Mouse (Mus musculus) cortical plate, adult 2 months (tissue): ENCODE results near the gene Gm9945. TPM values are rescaled to one million over a fixed set of nuclear protein-coding genes. Genes with fewer than 3 reads are reported as not detected.

Experiments used
- H3K27ac ChIP-seq: fragments of 200-500 bp; 2 replicates; pipeline ENCODE4 v1.5.1; 2012; ENCODE audit warnings: low read length, control low read depth, inconsistent platforms; ENCODE audit not compliant: insufficient read depth
- H3K4me1 ChIP-seq: fragments of 200-500 bp; 2 replicates; pipeline ENCODE4 v1.6.1; 2011; ENCODE audit warnings: low read length; ENCODE audit not compliant: control insufficient read depth, insufficient read depth
- H3K4me3 ChIP-seq: fragments of 200-500 bp; 2 replicates; pipeline ENCODE4 v1.5.1; 2011; ENCODE audit warnings: mild to moderate bottlenecking, low read length, control low read depth; ENCODE audit not compliant: insufficient read depth
- CTCF ChIP-seq: fragments of 200-500 bp; IDR thresholded peaks from 2 replicates; pipeline ENCODE4 v1.5.1; 2011; ENCODE audit warnings: mild to moderate bottlenecking, control low read depth, low read length; ENCODE audit not compliant: insufficient read depth; ENCODE audit errors: extremely low read depth
- POLR2A ChIP-seq: fragments of 200-500 bp; IDR thresholded peaks from 2 replicates; pipeline ENCODE4 v1.6.1; 2011; ENCODE audit warnings: mild to moderate bottlenecking, low read length, control low read depth; ENCODE audit not compliant: insufficient read depth; ENCODE audit errors: extremely low read depth
- polyA plus RNA-seq: library from polyadenylated mRNA; depleted of rRNA; stranded (reverse); fragments of >200 nt; gene quantifications from 2 replicates; pipeline ENCODE4 v1.2.3, GENCODE M21; 2012

The Gm9945 gene
- polyA plus RNA-seq, 1 experiment, result 0.48 TPM

- H3K4me1 ChIP-seq, result no peaks in the 10 kb centered on the region
Observed at GRCm38 (mm10) chr11:53489421-53489820, 9.5 kb downstream of the Gm9945 start.

GRCm38 (mm10) chr11:53491954-53492401 is 12.0 kb downstream of the Gm9945 start:
- peak overlapping the region; percentile 28 for H3K27ac ChIP-seq
- no peak overlapping the region for H3K4me3 ChIP-seq
- TF ChIP-seq CTCF (no peak), POLR2A (no peak)
- H3K4me1 ChIP-seq, result 0 out of 2 replicates have a peak, but pooled peaks cover 1% of the 10 kb centered on the region

More at GRCm38 (mm10) chr11:53489421-53489820, 9.5 kb downstream of the Gm9945 start:
- no peak overlapping the region for H3K27ac ChIP-seq
- no peak overlapping the region for H3K4me3 ChIP-seq
- TF ChIP-seq CTCF, result no peak
- no peak for TF ChIP-seq POLR2A

- 0 out of 2 replicates have a peak, but pooled peaks cover 1% of the 10 kb centered on the region for H3K4me1 ChIP-seq
- H3K27ac ChIP-seq, result 0 out of 2 replicates have a peak overlapping the region, but pooled peaks have one; percentile 32
- no peak overlapping the region for H3K4me3 ChIP-seq
- TF ChIP-seq POLR2A, result no peak
- TF ChIP-seq CTCF, result no peak
Observed at GRCm38 (mm10) chr11:53493243-53493955, 13.4 kb downstream of the Gm9945 start.

- Histone ChIP-seq H3K4me3 (no peak overlapping the region), H3K27ac (peak overlapping the region; percentile 95), H3K4me1 (0 out of 2 replicates have a peak, but pooled peaks cover 1% of the 10 kb centered on the region)
- TF ChIP-seq CTCF (no peak), POLR2A (no peak)
Observed at GRCm38 (mm10) chr11:53495417-53495816, 15.5 kb downstream of the Gm9945 start.

- Histone ChIP-seq H3K4me3 (no peak overlapping the region), H3K4me1 (0 out of 2 replicates have a peak, but pooled peaks cover 1% of the 10 kb centered on the region), H3K27ac (peak overlapping the region; percentile 25; the same call in 1 of the 2 replicates)
- no peak for TF ChIP-seq POLR2A
- no peak for TF ChIP-seq CTCF
Observed at GRCm38 (mm10) chr11:53496946-53497345, 17.0 kb downstream of the Gm9945 start.

DNA sequence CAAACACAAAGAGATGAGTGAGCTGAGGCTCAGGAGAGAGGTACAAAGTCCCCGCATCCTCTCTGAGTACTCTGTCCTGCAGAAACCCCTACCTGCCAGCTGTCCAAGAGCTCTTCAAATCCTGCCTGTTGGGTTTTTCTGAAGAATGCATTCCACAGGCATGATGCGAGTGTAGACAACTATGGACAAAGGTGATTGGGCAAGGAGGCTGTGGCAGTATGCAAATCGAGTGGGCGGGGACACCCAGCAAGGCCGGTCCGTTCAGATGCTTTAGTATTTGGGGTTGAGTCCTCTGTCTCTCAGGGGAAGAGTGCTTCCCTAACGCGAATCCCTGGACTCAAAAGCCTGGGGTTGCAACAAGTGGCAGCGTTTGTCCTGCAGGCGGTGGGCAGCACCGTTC is 20.6 kb downstream of the Gm9945 start:
- H3K4me3 ChIP-seq, result no peak overlapping the region
- TF ChIP-seq POLR2A (no peak), CTCF (no peak)
- peaks cover 6% of the 10 kb centered on the region; the same call in 1 of the 2 replicates for H3K4me1 ChIP-seq
- H3K27ac ChIP-seq, result no peak overlapping the region

GRCm38 (mm10) chr11:53502039-53502765 is 22.2 kb downstream of the Gm9945 start:
- H3K4me1 ChIP-seq, result peaks cover 4% of the 10 kb centered on the region; the same call in 1 of the 2 replicates

GRCm38 (mm10) chr11:53503738-53504137 is 23.8 kb downstream of the Gm9945 start:
- Histone ChIP-seq H3K4me1 (peaks cover 4% of the 10 kb centered on the region; the same call in 1 of the 2 replicates), H3K27ac (no peak overlapping the region), H3K4me3 (no peak overlapping the region)
- TF ChIP-seq POLR2A, result no peak
- no peak for TF ChIP-seq CTCF

More at GRCm38 (mm10) chr11:53502039-53502765, 22.2 kb downstream of the Gm9945 start:
- Histone ChIP-seq H3K4me3 (no peak overlapping the region), H3K27ac (no peak overlapping the region)
- peak; percentile 32; the same call in 1 of the 2 replicates for TF ChIP-seq CTCF
- no peak for TF ChIP-seq POLR2A

DNA sequence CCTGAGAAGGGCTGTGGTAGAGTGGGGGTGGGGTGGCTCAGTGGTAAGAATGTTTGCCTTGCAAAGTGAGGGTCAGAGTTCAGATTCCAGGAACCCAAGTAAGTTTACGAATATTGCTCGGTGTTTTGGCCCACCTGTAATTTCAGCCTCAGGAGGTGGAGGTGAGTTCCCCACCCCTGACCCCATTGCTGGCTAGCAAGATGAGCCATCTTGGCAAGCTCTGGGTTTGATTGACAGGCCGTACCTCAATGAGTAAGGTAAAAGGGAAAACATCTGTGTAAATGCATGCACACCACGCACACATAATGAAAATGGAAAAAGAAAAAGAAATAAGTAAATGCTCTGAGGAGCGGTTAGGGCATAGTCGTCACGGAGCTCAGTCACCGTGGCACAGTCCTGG is 24.4 kb downstream of the Gm9945 start:
- TF ChIP-seq POLR2A (no peak), CTCF (no peak)
- no peak overlapping the region for H3K27ac ChIP-seq
- H3K4me3 ChIP-seq, result no peak overlapping the region
- peaks cover 4% of the 10 kb centered on the region; the same call in 1 of the 2 replicates for H3K4me1 ChIP-seq
